18 mouse cellular contexts compared by ENCODE assay signal in genomic region chr5:35705411-35705810, GRCm38 (mm10). TPM values are rescaled to one million over a fixed set of nuclear protein-coding genes. Genes with fewer than 3 reads are reported as not detected.
"Had no signal": no experiment of that assay in that cellular context is flagged by ENCODE, and none has a peak within 500 bp of the region (broad histone marks: within the 10 kb centered on the region; RNA-seq: fewer than 3 reads in every experiment).

No protein-coding gene starts in this region.

- H3K4me2 ChIP-seq: neural tube, embryonic 12.5 days; neural tube, embryonic 13.5 days; neural tube, embryonic 15.5 days; stomach, embryonic 15.5 days had no signal

- H3K27me3 ChIP-seq: neural tube, embryonic 12.5 days; neural tube, embryonic 13.5 days; neural tube, embryonic 15.5 days; stomach, embryonic 15.5 days had no signal

- H3K9me3 ChIP-seq: neural tube, embryonic 12.5 days; neural tube, embryonic 13.5 days; neural tube, embryonic 15.5 days; stomach, embryonic 15.5 days had no signal

- H3K27ac ChIP-seq: neural tube, embryonic 12.5 days; neural tube, embryonic 13.5 days; neural tube, embryonic 15.5 days; stomach, embryonic 15.5 days; stomach, postnatal 0 days had no signal

- H3K4me3 ChIP-seq: neural tube, embryonic 12.5 days; neural tube, embryonic 13.5 days; neural tube, embryonic 15.5 days; stomach, embryonic 15.5 days had no signal

- H3K36me3 ChIP-seq: neural tube, embryonic 12.5 days; neural tube, embryonic 13.5 days; neural tube, embryonic 15.5 days; stomach, embryonic 15.5 days had no signal

- DNase-seq: retina, postnatal 1 day; right cerebral cortex, adult 18-20 months; right cerebral cortex, postnatal 14 days; right cerebral cortex, postnatal 25 days; right cerebral cortex, postnatal 4 days; spleen, adult 18-20 months; thymus, adult 18-20 months; thymus, adult 2 months; thymus, postnatal 14 days; thymus, postnatal 25 days; thymus, postnatal 36 days; thymus, postnatal 4 days had no signal

- H3K4me1 ChIP-seq: neural tube, embryonic 12.5 days; neural tube, embryonic 15.5 days had no signal

- H3K9ac ChIP-seq: neural tube, embryonic 12.5 days; neural tube, embryonic 13.5 days; neural tube, embryonic 15.5 days; stomach, embryonic 15.5 days had no signal

RNA-seq across cellular contexts. Expression of gene Htra3, which starts 25.8 kb away (rescaled TPM):
- total RNA-seq: neutrophil, adult 5-6 weeks had no signal

RNA-seq across cellular contexts. Expression of gene Ablim2, which starts 52.3 kb away (rescaled TPM):
- total RNA-seq: neutrophil, adult 5-6 weeks had no signal
